Mouse (Mus musculus) spleen, adult 2 months (tissue): Measurements from ENCODE around the gene Usp9x. TPM values are rescaled to one million over a fixed set of nuclear protein-coding genes. Genes with fewer than 3 reads are reported as not detected.

Experiments used
- DNase-seq, 2 experiments: peaks; one replicate each; pipeline versions ENCODE4 v3.0.0 to v3.0.0-alpha.2; 2012 to 2021; ENCODE audit warnings: low spot score in 2 of 2, low read depth in 1 of 2
- H3K27ac ChIP-seq: fragments of 200-500 bp; 2 replicates; pipeline ENCODE4 v1.5.1; 2012; ENCODE audit warnings: low read length, inconsistent platforms; ENCODE audit not compliant: insufficient read depth
- H3K27me3 ChIP-seq: fragments of 200-500 bp; 2 replicates; pipeline ENCODE4 v1.6.1; 2012; ENCODE audit warnings: mild to moderate bottlenecking, moderate library complexity, low read length, inconsistent platforms; ENCODE audit not compliant: control insufficient read depth, insufficient read depth
- H3K36me3 ChIP-seq: fragments of 200-500 bp; 2 replicates; pipeline ENCODE4 v1.6.1; 2012; ENCODE audit warnings: mild to moderate bottlenecking, low read length, inconsistent platforms; ENCODE audit not compliant: control insufficient read depth, insufficient read depth
- H3K4me1 ChIP-seq: fragments of 200-500 bp; 2 replicates; pipeline ENCODE4 v1.6.1; 2011; ENCODE audit warnings: inconsistent platforms; ENCODE audit not compliant: control insufficient read depth, insufficient read depth, insufficient read length
- H3K4me3 ChIP-seq: fragments of 200-500 bp; 2 replicates; pipeline ENCODE4 v1.5.1; 2011; ENCODE audit warnings: mild to moderate bottlenecking, inconsistent platforms; ENCODE audit not compliant: insufficient read depth, insufficient read length; ENCODE audit errors: extremely low read depth
- CTCF ChIP-seq: fragments of 200-500 bp; IDR thresholded peaks from 2 replicates; pipeline ENCODE4 v1.5.1; 2011; ENCODE audit warnings: mild to moderate bottlenecking, inconsistent platforms; ENCODE audit not compliant: insufficient read depth, insufficient read length, insufficient replicate concordance; ENCODE audit errors: extremely low read depth
- POLR2A ChIP-seq: fragments of 200-500 bp; IDR thresholded peaks from 2 replicates; pipeline ENCODE4 v1.6.1; 2011; ENCODE audit warnings: low read depth, low read length, inconsistent platforms
- WGBS: fragments of 180-500 bp; shearing (Covaris S2); methylation state at CpG from one replicate; pipeline ENCODE4 v1.1.7; 2018; 5-methylcytosine and 5-hydroxymethylcytosine counted together
- polyA plus RNA-seq: library from polyadenylated mRNA; depleted of rRNA; stranded (reverse); fragments of >200 nt; gene quantifications from 2 replicates; pipeline ENCODE4 v1.2.3, GENCODE M21; 2012

Usp9x gene
- polyA plus RNA-seq, 1 experiment, result 4.8 TPM

- Histone ChIP-seq H3K27me3 (no peaks in the 10 kb centered on the region), H3K4me1 (no peaks in the 10 kb centered on the region), H3K27ac (no peak overlapping the region), H3K4me3 (no peak overlapping the region), H3K36me3 (no peaks in the 10 kb centered on the region)
- 64% methylated on average over 1 of the region's 1 CpGs for WGBS
- TF ChIP-seq POLR2A (no peak), CTCF (no peak)
- DNase-seq, result no peak
Observed at GRCm38 (mm10) chrX:13054612-13055011, 16.7 kb upstream of the Usp9x start.

- no peak for DNase-seq
- WGBS, result 82% methylated on average over 3 of the region's 3 CpGs
- TF ChIP-seq POLR2A (no peak), CTCF (no peak)
- H3K4me1 ChIP-seq, result no peaks in the 10 kb centered on the region
- no peak overlapping the region for H3K4me3 ChIP-seq
- H3K27ac ChIP-seq, result no peak overlapping the region
- H3K27me3 ChIP-seq, result no peaks in the 10 kb centered on the region
- no peaks in the 10 kb centered on the region for H3K36me3 ChIP-seq
Observed at GRCm38 (mm10) chrX:13061961-13062360, 9.3 kb upstream of the Usp9x start.

GRCm38 (mm10) chrX:13064273-13064925 is 6.9 kb upstream of the Usp9x start:
- Histone ChIP-seq H3K4me3 (no peak overlapping the region), H3K4me1 (no peaks in the 10 kb centered on the region), H3K27ac (no peak overlapping the region), H3K27me3 (no peaks in the 10 kb centered on the region), H3K36me3 (no peaks in the 10 kb centered on the region)
- TF ChIP-seq POLR2A, result no peak
- no peak for TF ChIP-seq CTCF
- WGBS, result 84% methylated on average over 7 of the region's 9 CpGs
- DNase-seq, result no peak

- WGBS, result 37% methylated on average over 8 of the region's 8 CpGs
- Histone ChIP-seq H3K36me3 (no peaks in the 10 kb centered on the region), H3K27ac (peak overlapping the region; percentile 99), H3K27me3 (no peaks in the 10 kb centered on the region), H3K4me1 (no peaks in the 10 kb centered on the region), H3K4me3 (peak overlapping the region; percentile 76)
- TF ChIP-seq CTCF, result no peak
- TF ChIP-seq POLR2A, result no peak
- no peak for DNase-seq
Observed at GRCm38 (mm10) chrX:13070206-13070572, 1.1 kb upstream of the Usp9x start.

- Histone ChIP-seq H3K4me3 (peak overlapping the region; percentile 76), H3K4me1 (no peaks in the 10 kb centered on the region), H3K36me3 (no peaks in the 10 kb centered on the region), H3K27ac (peak overlapping the region; percentile 99), H3K27me3 (no peaks in the 10 kb centered on the region)
- TF ChIP-seq POLR2A (no peak), CTCF (no peak)
- 23% methylated on average over 35 of the region's 35 CpGs for WGBS
- DNase-seq, result peak; percentile 60 to 68
Observed at GRCm38 (mm10) chrX:13070573-13071240, 591 bp upstream of the Usp9x start.

GRCm38 (mm10) chrX:13071776-13072460 is 620 bp downstream of the Usp9x start:
- H3K27me3 ChIP-seq, result no peaks in the 10 kb centered on the region
- H3K4me1 ChIP-seq, result no peaks in the 10 kb centered on the region
- WGBS, result 30% methylated on average over 62 of the region's 67 CpGs
- H3K36me3 ChIP-seq, result no peaks in the 10 kb centered on the region
- H3K4me3 ChIP-seq, result peak overlapping the region; percentile 98
- TF ChIP-seq POLR2A (peak; percentile 3), CTCF (no peak)
- DNase-seq, result peak; percentile 53 to 62
- H3K27ac ChIP-seq, result peak overlapping the region; percentile 96
